Mouse (Mus musculus) megakaryocyte-erythroid progenitor cell, adult 5-6 weeks (primary cell): ENCODE data around the gene Mrpl44. TPM values are rescaled to one million over a fixed set of nuclear protein-coding genes. Genes with fewer than 3 reads are reported as not detected.
A peak's percentile ranks its signal among the peaks of the same experiment; 100 is the strongest.

Experiments used
- ATAC-seq: replicated peaks from 2 replicates; pipeline ENCODE4 v1.8.0; 2016; ENCODE audit warnings: mild to moderate bottlenecking, inconsistent platforms; ENCODE audit not compliant: severe bottlenecking, poor library complexity, low FRiP score, low TSS enrichment
- total RNA-seq, 2 experiments: library from RNA; stranded (forward) in 1 of 2; stranded (reverse) in 1 of 2; fragments of 200-1000, 215-1000 nt in 1 of 2; fragments of >200 nt in 1 of 2; fragmentation: Nextera tagmentation in 1 of 2; gene quantifications; 2 replicates each; pipeline ENCODE4 v1.2.3; 2014 to 2017

Mrpl44 gene
- total RNA-seq (2014; fragmentation: Nextera tagmentation) (34.5 and 40.3 TPM in 2 replicates), total RNA-seq (2017) (33.3 and 35.4 TPM in 2 replicates)

DNA sequence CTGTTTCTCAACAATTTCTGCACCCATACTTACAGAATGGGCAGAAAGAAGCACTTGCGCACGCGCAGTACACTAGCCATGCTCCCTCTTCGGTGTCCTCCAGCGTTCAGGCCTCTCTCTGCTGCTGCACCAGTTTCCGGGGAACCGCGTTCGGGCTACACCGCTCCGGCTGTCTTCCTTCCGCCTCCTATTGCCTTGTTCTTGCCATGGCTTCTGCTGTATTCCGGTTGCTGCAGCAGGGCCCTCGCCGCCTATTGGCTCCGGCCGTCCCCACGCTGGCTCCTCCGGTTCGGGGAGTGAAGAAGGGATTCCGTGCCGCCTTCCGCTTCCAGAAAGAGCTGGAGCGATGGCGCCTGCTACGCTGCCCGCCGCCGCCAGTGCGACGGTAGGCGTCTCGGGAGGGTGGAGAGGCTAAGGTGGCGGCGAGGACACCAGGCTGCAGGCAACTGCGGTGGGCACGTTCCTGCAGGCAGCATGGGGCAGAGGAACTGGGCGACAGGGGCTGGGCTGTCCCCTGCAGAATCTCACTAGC, at the start of gene Mrpl44, which contains the start of gene Wdfy1:
TSS of gene Mrpl44 (plus strand) at position 92 of the 532 bp plus-strand sequence.
TSS of gene Wdfy1 (minus strand) at position 217 of the 532 bp plus-strand sequence.
- ATAC-seq = peak; percentile 99

- no peak for ATAC-seq
Observed at GRCm38 (mm10) chr1:79734794-79735193, 41.0 kb upstream of the Mrpl44 start.

DNA sequence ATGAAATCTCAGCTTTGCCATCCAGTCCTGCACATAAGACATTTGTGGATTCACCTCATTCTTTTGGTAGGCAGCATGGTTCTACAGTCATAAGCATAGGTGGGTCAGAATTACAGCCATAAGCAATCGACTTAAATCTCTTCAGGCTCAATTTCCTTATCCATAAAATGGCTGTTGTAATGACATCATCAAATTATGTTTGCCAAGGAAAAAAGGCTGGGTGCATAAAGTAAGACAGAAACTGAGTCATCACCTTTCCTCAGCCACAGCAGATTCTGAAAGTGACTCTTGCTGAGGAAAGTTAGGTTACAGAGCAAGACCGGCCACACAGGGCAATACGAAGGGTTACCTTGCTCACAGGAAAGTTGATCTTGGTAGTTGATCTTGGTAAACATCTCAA, 39.4 kb upstream of the Mrpl44 start:
- ATAC-seq = no peak

DNA sequence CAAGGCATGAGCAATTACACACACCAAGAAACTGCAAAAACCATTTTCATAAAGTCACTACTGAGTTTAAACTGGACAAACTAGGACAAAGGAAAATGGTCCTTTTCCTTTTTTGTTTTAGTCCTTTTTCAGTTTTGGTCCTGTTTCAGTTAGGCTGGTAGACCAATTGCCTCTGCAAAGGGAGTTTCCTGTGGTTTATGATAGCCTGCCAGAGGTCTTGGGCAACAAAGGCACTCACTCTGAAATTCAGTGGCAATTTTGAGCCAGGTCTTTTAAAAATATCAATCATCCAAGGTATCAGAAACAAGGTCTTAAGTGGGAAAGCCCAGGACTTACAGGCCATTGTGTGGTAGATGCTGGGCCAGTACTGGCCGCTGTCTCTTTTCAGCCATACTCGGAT, 36.1 kb upstream of the Mrpl44 start:
- no peak for ATAC-seq

DNA sequence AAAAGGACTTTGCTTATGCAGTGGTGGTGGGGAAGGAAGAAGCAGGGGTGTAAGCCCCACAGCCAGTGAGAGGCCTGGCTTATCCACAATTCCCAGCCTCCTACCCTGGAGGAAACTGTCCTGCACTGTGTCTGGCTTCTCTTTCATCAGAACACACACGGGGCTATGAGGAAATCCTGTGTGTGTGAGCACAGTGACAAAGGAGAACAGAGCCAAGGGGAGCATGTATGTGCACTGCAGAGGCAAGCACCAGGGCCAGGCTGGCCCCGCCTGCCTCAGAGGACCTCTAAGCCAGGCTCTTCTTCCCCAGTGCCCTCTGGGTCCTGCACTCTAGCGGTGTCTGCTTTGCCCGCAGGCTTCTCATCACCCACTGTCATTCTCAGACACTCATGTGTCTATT, 34.8 kb upstream of the Mrpl44 start:
- no peak for ATAC-seq

DNA sequence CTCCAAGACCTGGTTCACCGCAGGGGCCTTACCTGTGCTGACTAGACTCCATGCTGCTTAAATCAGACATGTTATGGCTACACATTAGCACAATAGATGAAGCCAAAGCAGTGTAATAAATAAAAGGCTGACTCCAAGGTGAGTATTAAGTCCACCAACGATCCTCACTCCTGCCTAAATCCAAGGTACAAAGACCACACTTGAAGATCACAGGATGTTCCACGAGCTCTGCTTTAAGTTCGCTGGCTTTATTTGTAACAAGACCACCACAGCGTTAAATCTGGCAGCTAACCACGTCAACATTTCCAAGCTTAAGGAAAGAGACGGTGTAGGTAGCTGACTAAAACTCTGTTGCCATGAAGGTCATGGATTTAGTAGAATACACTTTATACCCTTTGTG, 32.9 kb upstream of the Mrpl44 start:
- no peak for ATAC-seq

GRCm38 (mm10) chr1:79743385-79743784, 32.4 kb upstream of the Mrpl44 start:
- ATAC-seq = no peak

- no peak for ATAC-seq
Observed at GRCm38 (mm10) chr1:79746056-79746455, 29.8 kb upstream of the Mrpl44 start.

- ATAC-seq = no peak
Observed at GRCm38 (mm10) chr1:79751186-79751585, 24.6 kb upstream of the Mrpl44 start.

DNA sequence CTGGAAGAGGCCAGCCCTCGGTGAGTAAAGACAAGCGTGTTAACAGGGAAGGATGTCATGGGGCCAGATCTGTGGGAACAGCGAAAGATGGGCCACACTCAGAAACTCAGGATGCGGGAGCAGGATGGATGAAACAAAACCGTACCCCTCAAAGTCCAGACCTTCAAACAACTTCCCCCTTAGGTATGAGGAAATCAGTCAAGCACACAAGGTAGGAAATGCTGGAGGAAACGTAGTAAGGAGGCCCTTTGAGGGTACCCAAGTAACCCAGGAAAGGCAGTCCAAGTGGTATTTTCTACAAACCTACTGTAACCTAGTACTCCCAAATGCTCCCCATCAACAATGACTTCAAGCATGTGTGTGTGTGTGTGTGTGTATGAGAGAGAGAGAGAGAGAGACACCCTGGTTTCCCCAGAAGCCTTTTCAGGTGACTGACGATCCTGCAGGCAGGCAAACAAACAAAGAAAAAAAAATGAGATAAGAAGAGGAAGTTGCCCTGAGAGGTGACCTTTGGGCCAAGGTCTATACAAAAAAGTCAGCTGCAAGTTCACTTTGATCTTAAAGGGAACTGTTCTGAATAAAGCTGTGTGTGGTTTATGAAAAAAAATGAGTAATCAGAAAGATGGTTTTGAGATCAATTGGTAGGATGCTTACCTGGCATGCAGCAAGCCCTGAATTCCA, 23.7 kb upstream of the Mrpl44 start:
- ATAC-seq = no peak

- ATAC-seq = no peak
Observed at GRCm38 (mm10) chr1:79752714-79753340, 23.0 kb upstream of the Mrpl44 start.

DNA sequence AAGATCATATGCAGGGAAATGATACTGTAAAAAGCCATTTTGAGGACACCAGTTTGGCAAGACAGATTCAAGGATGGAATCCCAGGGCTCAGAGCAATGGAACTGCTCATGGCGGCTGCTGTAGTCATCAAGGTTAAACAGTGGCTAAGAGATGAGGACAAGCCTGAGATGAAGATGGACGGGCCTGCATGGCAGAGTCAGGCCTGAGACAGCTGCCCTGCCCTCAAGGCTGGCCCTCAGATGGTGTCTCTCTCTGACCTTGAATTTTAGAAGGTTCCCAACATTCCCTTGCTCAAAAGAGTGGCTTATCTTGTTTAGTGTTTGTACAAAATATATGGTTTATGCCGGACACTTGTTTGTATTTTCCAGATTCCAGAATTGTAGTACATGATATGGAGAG, 22.4 kb upstream of the Mrpl44 start:
- ATAC-seq = no peak

GRCm38 (mm10) chr1:79754936-79755335, 20.9 kb upstream of the Mrpl44 start:
- no peak for ATAC-seq

- no peak for ATAC-seq
Observed at GRCm38 (mm10) chr1:79755376-79755775, 20.4 kb upstream of the Mrpl44 start.

DNA sequence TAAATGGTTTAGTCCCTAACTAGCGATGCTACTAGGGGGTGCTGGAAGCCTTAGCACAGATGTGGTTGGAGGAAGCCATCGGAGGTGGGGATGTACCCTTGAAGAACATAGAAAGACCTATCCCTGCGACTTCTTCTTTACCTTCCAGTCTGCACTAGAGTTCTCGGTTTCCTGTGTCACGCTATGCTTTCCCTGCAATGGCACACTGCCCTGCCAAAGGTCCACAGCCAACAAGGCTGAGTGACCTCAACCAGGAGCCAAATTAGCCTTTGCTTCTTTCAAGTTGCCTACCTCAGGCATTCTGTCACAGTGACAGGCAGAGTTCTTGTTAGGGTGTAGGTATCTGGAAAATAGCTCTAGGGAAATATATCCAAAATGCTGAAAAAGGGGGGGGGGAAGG, 19.4 kb upstream of the Mrpl44 start:
- ATAC-seq = no peak

- ATAC-seq = no peak
Observed at GRCm38 (mm10) chr1:79757161-79757560, 18.7 kb upstream of the Mrpl44 start.

DNA sequence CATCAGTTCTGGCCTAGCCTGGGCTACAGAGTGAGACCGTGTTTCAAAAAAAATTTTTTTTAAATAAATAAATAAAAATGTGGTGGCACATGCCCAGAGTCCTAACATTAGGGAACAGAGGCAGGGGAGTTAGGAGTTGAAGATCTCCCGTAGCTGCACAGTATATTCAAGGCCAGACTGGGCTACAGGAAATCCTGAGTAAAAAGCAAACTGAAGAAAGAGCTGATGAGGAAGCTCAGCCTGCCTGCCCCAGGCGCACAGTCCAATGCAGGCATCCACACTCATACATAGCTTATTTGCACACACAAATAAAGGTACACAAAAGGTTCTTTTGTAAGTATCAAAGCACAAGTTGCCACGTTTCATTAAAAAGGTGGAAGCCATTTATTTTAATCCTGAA, 18.2 kb upstream of the Mrpl44 start:
- no peak for ATAC-seq

- no peak for ATAC-seq
Observed at GRCm38 (mm10) chr1:79759006-79759405, 16.8 kb upstream of the Mrpl44 start.

GRCm38 (mm10) chr1:79759436-79759972, 16.3 kb upstream of the Mrpl44 start:
- no peak for ATAC-seq

DNA sequence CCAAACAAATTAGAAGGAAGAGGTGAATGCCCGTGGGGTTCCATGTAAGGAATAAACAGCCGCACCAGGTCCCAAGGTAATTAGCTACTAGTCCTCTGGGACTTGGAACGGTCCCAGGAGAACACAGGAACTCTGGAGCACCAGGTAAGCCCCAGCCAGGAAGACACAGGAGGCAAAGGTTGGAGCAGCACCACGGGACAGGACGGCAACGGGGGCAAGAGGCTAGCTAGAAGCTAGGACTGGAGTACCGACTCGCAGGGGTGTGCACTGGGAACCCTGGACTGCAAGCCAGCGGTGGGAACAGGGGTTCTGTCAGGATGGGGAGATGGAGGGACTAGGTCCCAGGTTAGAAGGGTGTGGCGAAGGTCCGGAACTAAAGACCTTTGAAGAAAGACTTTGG, 15.2 kb upstream of the Mrpl44 start:
- peak; percentile 4; the same call in 1 of the 2 replicates for ATAC-seq
